Mouse (Mus musculus): ENCODE data around the gene Vps52.
"Not testable (repeated sequence)": the region's sequence is repeated elsewhere in the genome, so short reads cannot be mapped to it uniquely, and the experiment has no call there.

The Vps52 gene

DNA sequence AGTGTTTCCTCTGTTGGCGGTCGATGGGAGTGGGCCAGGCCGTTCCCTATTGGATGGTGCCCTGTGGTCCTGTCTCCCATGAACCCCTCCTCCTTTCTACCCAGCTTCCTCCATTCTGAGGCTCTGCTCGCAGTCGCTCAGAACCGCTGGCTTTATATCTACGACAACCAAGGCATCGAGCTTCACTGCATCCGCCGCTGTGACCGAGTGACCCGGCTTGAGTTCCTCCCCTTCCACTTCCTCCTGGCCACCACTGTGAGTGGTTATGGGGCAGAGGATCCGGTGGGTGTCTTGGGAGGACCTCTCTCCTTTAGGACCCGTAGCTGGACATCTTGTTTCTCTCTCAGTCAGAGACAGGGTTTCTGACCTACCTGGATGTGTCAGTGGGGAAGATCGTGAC is 12.2 kb upstream of the Vps52 start:
- no peak for DNase-seq

DNA sequence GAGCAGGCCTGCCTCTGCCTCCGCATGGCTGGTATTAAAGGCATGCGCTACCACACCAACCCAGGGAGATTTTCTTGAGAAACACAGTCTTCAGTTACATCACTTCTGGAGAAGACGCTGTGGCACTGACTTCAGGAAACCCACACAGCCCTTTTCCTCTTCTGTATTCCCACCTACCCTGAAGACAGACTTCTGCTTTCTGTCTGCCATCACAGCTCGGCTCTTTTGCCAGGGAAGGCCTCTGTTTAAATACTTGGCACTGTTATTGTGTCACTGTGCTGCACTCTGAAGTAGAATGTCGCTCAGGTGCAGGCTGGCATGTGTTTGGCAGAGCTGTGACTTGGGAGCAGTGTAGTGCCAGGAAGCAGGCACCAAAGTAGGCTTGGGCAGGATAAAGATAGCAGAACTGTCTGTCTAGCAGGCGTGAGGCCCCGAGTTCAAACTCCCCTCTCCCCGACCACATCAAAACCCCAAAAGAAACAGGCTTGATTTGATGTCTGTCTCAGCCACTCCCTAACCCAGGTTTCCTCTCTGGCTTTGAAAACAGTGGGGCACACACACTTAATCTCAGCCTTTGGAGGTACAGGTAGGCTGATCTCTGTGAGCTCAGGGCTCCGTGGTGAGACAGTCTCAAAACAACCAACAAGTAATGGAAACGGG is 8.1 kb upstream of the Vps52 start:
- no peak for DNase-seq

DNA sequence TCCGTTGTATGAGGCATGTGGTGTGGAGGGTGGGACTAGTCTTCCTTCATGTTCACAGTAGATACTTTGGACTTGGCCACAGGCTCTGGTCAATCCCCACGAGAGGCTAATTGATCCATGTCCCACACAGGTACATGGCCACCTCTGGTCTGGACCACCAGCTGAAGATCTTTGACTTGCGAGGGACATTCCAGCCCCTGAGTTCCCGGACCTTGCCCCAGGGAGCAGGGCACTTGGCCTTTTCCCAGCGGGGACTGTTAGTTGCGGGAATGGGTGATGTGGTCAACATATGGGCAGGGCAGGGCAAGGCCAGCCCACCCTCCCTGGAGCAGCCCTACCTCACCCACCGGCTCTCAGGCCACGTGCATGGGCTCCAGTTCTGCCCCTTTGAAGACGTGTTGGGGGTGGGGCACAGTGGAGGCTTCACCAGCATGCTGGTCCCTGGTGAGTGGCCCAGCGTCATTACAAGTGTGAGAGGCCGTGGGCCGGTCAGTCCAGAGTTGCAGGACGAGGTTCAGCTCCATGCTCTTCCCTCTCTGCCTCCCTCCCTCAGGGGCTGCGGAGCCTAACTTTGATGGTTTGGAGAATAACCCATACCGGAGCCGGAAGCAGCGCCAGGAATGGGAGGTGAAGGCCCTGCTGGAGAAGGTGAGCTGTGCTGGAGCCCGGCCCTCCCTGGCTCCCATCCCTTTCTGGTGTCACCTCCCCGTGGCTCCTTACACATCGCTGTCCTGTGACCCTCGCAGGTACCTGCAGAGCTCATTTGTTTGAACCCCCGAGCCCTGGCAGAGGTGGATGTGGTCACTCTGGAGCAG is 7.3 kb upstream of the Vps52 start:
- no peak for DNase-seq

DNA sequence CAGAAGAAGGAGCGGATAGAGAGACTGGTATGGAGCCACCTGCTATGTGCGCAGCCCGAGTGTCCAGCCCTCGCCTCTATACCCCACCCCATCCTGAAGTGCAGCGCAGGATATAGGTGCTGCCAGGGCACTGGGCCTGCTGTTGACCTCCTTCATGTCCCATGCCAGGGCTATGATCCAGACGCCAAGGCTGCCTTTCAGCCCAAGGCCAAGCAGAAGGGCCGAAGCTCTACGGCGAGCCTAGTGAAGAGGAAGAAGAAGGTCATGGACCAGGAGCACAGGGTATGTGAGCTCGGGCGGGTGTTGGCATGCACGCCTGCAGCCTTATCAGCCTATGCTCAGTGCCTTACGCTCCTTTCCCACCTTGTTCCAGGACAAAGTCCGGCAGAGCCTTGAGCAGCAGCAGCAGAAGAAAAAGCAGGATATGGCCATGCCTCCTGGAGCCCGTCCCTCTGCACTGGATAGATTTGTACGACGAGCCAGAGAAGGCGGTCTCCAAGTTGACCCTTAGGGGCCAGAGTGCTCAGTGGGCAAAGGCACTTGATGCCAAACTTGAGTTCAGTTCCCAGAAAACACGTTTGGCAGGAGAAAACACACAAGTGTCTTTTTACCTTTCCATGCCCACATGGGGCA is 6.6 kb upstream of the Vps52 start:
- DNase-seq: no peak

DNA sequence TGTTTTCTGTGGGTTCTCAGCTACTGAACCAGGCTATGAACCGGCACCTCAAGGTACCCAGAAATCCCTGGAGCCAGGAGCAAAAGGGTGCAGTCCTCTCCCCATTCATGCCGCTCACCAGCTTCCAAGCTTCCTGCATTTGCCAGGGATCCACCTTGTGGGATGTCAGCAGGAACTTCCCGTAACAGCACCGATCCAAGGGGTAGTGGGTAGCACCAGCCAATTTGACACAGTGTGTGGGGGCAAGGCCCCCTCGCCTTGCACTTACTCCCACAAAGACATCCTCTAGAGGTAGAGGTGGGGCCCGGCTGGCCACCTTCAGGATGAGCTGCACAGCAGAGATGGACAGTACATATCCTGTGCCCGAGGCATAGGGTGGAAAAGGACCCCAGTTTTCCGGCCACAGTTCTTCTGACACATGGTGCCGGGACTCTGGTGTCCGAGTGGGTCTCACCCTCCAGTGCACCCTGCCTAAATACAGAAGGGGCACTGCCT is 5.4 kb upstream of the Vps52 start:
- no peak for DNase-seq

DNA sequence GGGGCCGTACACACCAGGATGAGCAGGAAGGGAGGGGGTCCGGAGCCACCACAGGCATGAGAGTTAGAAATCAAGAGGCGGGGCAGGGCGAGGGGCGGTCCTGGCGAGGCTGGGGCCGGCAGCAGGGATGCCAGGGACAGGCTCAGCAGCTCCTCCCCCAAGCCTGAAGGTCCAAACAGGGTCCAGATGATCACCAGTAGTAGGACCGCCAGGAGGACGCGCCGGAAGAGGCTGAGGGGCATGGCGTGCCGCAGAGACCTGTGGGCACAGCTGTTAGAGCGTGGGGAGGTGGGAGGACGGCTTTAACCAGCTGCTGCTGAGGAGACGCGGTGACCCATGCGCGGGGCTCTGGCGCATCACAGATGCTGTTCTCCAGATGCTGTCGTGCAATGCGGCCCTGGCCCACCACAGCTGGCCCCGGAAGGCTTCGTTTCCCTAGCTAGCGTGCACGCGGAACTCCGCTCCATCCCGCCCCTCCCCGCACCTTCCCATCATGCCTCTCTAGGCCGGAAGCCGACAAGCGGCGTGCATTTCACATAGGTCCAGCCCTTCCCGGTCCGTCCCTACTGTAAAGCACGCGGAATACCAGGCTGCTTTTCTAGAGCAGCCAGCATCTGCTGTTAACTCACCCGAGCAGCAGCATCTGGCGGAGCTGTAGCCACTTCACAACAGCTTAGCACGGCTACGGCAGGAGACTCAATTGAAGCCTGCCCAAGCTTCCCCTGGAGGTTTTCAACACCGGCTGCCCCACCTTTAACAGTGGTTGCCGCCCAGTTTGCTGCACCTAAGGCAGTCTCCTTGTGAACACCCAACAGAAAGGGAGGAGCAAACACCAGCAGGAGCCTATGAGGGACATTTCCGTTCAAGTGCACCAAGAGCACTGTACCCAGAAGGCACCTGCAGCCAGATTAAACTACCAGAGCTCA is 4.3 kb upstream of the Vps52 start, which contains the start of gene B3galt4:
Gene B3galt4, minus strand, starts transcription at position 468 of the 926 bp plus-strand sequence.
- peak; percentile 73 for DNase-seq

DNA sequence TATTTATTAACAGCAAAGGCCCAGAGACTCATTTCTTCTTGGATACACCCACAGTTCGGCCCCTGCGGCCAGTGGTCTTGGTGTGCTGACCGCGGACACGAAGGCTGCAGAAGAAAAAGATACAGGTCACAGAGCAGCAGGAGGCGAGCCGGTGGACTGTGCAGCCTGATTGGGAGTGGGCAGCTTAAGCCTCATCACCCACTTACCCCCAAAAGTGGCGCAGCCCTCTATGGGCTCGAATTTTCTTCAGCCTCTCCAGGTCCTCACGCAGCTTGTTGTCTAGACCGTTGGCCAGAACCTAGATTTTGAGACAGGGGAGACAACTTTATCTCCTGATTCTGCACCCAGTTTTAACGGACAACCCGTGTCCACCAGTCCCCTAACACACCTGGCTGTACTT is 3.6 kb upstream of the Vps52 start:
- not testable (repeated sequence) for DNase-seq

DNA sequence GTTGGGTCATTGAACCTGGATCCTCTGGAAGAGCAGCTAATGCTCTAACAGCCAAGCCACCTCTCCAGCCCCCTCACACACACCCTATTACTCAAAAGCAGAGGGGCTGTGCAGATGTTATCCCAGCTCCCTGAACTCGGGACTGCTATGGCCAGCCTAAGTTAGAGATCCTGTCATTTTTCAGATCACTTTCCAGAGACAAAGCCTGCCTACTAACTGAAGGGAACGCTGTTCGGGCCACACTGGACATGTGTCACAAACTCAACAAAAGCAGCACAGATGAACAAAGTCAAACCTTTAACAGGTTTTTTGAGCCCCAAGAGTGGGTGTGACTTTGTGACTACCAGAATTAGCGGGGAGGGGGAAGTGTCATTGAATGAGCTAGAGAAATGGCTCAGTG is 2.7 kb upstream of the Vps52 start:
- DNase-seq: no peak

DNA sequence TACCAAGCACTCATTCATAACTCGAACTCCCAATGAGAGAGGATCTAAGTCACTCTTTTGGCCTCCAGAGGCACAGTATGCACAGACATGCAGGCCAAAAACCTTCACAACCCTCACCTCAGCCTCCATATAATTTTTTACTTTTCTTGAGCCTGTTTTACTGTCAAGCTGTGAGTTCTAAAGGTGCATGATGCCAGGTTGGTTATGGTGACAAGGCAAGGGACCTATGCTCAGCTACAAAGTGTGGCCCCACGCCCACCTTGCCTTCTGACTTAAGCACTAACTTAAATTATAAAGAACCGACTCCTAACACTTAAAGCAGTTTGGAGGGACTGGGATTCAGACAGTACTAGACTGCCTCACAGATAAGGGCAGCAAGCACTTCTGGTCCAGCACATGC is 2.3 kb upstream of the Vps52 start:
- DNase-seq: no peak

DNA sequence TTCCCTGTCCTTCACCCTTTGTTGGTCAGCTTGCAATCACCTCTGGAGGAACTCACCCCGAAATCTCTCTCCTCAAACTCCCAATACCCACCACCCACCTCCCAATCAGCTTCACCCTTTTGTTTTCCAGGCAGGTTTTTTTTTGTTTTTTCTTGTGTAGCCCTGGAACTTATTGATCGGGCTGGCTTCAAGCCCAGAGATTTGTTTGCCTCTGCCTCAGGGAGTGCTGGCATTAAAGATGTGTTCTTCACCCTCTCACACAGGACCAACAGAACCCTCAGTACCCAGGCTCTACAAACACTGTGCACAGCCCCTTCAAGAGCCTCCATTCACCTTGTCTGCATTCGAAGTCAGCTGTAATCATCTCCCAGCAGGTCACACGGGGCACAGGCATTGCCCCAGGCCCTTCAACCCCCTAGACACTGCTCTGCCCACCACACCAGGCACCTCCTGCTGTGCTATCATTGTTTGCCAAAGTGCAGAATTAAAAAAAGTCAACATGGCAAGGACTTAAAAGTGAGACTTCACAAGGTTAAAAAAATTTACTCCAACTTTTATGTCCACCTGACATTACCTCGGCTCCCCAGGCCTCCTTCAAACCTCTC is 1.5 kb upstream of the Vps52 start:
- DNase-seq: no peak

DNA sequence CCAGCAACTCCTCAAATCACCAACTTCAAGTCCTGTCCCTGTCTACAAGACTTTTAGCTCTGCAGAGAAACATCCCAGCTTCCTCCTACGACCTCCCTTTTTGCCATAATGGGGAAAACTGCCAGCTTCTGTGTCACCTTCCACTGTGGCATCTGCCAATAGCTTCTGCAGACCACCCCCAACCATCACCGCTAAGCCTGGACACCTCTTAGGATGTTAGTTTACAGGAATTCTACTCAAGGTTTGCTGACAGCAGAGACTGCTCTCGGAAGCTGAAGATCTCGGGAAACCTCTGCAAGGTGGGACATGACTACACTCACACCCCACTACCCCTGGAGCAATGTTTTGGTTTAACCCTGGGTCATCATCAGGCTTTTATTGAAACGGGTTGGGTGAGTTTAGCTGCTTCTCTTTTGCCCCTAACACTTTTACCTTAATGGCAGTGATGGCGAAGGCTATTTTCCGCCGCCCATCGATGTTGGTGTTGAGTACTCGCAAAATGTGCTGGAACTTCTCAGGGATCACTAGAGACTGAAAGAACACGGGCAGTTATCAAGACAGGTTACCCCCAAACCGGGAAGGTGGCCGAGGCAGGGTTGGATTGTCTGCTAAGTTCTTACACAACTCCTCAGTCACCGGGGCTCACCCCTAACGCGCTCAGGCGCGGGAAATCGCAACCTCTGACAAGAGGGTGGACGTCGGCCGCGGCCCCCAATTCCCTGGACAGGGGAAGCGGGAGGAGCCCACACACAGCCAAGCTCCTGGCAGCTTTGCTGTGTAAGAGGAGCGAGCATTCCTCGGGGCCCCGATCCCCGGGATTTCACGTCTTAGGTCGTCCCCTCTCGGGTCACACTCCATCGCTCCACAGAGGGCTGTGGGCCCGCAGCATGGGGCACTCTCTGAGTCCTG is 712 bp upstream of the Vps52 start:
- no peak for DNase-seq

DNA sequence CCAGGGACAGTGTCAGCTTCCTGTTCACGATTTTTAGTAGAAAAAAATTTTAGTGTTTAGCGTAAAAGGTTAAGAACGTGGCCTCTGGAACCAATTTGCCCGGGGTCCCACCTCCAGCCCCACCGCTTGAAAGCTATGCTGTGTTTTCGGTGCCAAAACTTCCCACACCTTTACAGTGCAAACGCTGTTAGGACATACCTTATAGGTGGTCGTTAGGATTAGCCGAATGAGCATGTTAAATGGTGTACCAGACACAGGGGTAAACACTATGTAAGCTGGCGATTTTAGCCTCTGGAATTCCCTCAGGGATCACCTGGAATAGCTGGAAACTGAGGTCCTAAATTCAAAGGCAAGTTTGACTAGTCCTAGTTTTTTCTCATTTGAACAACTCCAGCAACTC is 724 bp downstream of the Vps52 start:
- no peak for DNase-seq

DNA sequence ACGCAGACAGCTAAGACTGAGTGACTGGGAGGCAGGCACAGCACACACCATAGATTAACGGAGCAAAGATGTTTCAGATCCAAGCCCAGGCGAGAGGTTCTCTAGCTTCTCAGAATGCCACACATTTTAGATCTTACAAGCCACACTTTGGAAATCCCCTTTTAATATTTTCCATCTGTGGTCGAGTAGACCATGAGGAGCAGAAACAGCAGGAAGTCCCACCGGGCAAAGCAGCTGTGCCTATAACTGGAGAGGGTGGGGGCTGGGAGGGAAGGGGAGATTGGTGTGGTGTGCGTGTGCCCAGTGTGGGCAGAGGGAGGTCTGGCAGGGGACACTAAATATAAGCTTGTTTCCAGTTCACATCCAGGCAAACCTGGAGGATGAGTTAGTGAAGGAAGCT is 1.9 kb downstream of the Vps52 start:
- no peak for DNase-seq

DNA sequence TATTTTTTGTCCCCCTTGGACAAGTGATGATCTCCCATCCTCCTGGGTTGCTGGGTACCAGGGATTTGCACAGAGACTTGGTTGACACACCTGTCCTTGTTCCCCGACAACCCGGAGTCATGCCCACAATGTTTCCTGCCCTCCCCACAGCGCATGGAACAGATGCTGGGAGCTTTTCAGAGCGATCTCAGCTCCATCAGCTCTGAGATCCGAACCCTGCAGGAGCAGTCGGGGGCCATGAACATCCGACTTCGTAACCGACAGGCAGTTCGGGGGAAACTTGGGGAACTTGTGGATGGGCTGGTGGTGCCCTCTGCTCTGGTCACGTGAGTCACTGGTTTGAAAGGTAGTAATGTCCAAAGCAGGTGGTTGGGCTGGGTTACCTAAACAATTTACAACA is 2.8 kb downstream of the Vps52 start:
- no peak for DNase-seq

DNA sequence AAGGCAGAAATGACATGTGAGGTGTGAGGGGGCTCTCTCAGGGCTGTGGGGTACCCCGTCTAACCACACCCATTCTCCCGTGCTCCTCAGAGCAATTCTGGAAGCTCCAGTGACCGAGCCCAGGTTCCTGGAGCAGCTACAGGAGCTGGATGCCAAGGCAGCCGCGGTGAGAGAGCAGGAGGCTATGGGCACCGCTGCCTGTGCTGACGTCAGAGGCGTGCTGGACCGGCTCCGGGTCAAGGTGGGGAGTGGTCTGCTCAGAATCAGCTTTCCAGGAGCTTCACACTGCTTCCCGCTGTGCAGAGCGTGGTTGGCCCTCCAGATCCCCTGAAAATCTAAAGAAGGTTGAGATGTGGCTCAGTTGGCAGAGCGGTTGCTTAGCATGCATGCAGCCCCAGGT is 3.5 kb downstream of the Vps52 start:
- no peak for DNase-seq

DNA sequence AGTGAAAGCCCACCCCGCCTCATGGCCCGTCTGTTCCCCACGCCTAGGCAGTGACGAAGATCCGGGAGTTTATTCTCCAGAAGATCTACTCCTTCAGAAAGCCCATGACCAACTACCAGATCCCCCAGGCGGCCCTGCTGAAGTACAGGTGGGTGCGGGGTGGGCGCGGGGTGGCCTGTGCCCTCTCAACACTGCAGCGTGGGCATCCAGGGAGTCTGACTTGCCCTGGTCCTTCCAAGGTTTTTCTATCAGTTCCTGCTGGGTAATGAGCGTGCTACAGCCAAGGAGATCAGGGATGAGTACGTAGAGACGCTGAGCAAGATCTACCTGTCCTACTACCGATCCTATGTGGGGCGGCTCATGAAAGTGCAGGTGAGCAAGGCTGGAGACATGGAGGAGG is 4.3 kb downstream of the Vps52 start:
- DNase-seq: no peak

DNA sequence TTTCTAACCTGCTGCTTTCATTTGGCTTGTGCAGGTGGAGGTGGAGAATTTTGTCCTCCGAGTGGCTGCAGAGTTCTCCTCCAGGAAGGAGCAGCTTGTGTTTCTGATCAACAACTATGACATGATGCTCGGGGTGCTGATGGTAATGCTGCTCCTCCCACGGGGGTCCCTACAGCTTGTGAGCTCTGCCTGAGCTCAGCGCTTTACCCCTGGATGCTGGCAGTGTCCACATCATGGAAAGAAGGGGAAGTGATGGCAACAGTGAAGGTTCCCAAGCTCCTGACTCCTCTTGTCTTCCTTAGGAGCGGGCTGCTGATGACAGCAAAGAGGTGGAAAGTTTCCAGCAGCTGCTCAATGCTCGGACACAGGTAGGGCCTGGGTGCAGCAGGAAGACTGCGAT is 7.3 kb downstream of the Vps52 start:
- DNase-seq: no peak

DNA sequence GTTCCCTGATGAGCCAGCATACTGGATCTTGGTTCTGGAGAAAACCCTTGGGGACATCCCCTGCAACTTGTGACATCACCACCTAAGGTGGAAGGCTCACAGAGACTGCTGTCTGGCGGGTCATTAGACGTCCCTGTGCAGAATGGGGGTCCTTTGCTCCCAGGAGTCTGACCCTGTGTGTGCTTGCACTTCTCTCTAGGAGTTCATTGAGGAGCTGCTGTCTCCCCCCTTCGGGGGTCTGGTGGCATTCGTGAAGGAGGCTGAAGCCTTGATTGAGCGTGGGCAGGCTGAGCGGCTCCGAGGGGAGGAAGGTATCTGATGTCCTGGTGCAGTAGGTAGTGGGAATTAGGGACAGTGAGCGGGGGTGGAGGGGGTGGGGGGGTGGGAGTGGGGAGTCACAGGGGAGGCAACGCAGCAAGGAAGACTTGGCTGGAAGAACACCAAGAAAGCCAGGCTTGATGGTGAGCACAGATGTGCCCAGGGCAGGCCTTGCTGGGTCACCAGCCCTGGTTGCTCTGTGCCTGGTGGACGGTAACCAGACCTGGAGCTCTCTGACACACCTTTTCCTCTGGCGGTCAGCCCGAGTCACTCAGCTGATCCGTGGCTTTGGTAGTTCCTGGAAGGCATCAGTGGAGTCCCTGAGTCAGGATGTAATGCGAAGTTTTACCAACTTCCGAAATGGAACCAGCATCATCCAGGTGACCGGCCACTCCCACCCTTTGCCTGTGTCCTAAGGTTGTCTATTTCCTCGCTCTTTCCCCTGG is 9.7 kb downstream of the Vps52 start:
- no peak for DNase-seq

DNA sequence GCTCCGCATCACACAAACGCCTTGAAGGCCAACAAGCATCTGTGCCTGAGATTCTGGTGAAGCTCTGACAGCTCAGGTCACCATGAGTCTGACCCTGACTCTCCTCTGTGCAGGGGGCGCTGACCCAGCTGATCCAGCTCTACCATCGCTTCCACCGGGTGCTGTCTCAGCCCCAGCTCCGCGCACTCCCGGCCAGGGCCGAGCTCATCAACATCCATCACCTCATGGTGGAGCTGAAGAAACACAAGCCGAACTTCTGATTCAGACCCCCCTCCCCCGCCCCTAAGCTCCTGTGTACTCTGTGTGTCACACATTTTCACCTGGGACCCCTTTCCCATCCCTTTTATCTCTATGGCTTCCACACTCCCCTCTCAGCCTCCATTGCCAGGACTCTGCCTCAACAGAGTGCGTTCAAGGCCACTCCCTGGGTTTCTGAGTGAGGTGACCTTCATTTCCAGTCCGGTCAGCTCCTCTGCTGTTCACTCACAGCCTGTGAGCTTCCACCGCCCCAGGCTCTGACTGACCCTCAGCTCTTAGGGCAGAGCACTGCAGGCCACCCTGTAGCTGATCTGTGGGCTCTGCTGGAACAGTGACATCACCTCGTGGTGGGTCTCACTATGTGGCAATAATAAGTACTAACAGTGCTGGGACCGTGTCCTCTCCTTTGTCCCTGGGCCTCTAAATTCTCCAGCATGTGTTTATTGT is 10.4 kb downstream of the Vps52 start:
- DNase-seq: no peak

DNA sequence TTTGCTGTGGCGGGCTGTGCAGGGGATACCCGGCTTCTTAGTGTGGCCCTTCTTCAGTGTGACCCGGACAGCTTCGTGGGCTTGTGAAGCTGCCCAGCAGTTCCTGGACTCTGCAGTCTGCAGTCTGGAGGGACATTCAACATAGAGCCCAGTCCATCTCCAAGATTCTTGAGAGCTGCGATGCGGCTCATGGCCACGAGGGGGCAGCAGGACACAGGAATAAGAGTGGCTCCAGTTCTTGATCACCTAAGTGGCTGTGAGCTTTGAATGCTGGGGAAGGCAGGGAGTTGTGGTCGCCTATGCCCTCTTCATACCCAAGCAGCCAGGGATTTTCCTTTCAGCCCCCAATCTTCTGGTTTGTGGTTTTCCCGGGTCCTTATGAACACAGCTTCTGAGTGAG is 12.9 kb downstream of the Vps52 start:
- DNase-seq: peak; percentile 90
